Mouse (Mus musculus) small intestine, adult 2 months (tissue): Measurements from ENCODE around the gene Taf12. TPM values are rescaled to one million over a fixed set of nuclear protein-coding genes. Genes with fewer than 3 reads are reported as not detected.

ENCODE experiments used
- H3K27ac ChIP-seq: fragments of 200-500 bp; 2 replicates; pipeline ENCODE4 v1.5.1; 2012; ENCODE audit warnings: low read depth, low read length, control low read depth, inconsistent platforms; ENCODE audit not compliant: insufficient read depth
- H3K27me3 ChIP-seq: fragments of 200-500 bp; 2 replicates; pipeline ENCODE4 v1.6.1; 2012; ENCODE audit warnings: mild to moderate bottlenecking, moderate library complexity, low read length, inconsistent platforms; ENCODE audit not compliant: control insufficient read depth, insufficient read depth
- H3K36me3 ChIP-seq: fragments of 200-500 bp; 2 replicates; pipeline ENCODE4 v1.6.1; 2012; ENCODE audit warnings: mild to moderate bottlenecking, low read length, control low read depth, inconsistent platforms; ENCODE audit not compliant: control insufficient read depth, insufficient read depth
- H3K4me1 ChIP-seq: fragments of 200-500 bp; 2 replicates; pipeline ENCODE4 v1.6.1; 2012; ENCODE audit warnings: low read length, inconsistent platforms, mixed read lengths; ENCODE audit not compliant: control insufficient read depth, insufficient read depth, insufficient read length
- H3K4me3 ChIP-seq: fragments of 200-500 bp; 2 replicates; pipeline ENCODE4 v1.5.1; 2012; ENCODE audit warnings: low read depth, mild to moderate bottlenecking, control low read depth, inconsistent platforms, low read length, moderate library complexity
- CTCF ChIP-seq: fragments of 200-500 bp; IDR thresholded peaks from 2 replicates; pipeline ENCODE4 v1.5.1; 2012; ENCODE audit warnings: low read depth, mild to moderate bottlenecking, control low read depth, inconsistent platforms, low read length, moderate library complexity, mixed read lengths; ENCODE audit not compliant: insufficient replicate concordance, insufficient read length; ENCODE audit errors: extremely low read depth
- POLR2A ChIP-seq: fragments of 200-500 bp; IDR thresholded peaks from 2 replicates; pipeline ENCODE4 v1.6.1; 2012; ENCODE audit warnings: low read depth, mild to moderate bottlenecking, control low read depth, inconsistent platforms, low read length, moderate library complexity
- WGBS: fragments of 180-500 bp; shearing (Covaris S2); methylation state at CpG from one replicate; pipeline ENCODE4 v1.1.7; 2018; 5-methylcytosine and 5-hydroxymethylcytosine counted together
- polyA plus RNA-seq: library from polyadenylated mRNA; depleted of rRNA; stranded (reverse); fragments of >200 nt; gene quantifications from 2 replicates; pipeline ENCODE4 v1.2.3, GENCODE M21; 2012

The Taf12 gene
- polyA plus RNA-seq, 1 experiment = 4.5 TPM

DNA sequence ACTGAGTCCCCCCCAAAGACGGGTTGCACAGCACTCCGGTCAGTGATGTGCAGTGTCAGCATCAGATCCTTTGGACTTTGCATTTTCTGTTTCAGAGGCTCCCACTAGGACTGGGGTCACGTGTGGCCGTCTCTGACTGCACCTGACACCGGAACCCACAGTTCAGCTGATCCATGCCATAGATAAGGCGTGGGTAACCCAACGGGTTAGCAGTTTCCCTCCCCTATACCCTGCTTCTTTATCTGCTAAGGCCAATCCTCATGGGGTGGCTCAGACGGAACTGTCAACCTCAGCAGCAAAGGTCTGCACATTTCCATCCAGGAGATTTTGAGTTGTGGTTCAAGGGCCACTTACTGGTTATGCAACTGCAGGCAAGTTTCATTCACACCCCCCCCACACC lies 31.1 kb downstream of the Taf12 start:
- Histone ChIP-seq H3K4me3 (no peak overlapping the region), H3K27ac (no peak overlapping the region), H3K36me3 (peaks cover 3% of the 10 kb centered on the region), H3K27me3 (no peaks in the 10 kb centered on the region), H3K4me1 (peaks cover 8% of the 10 kb centered on the region; the same call in 1 of the 2 replicates)
- no peak for TF ChIP-seq POLR2A
- no peak for TF ChIP-seq CTCF
- WGBS = 72% methylated on average over 8 of the region's 8 CpGs

GRCm38 (mm10) chr4:132306004-132306403 lies 31.8 kb downstream of the Taf12 start:
- WGBS = 74% methylated on average over 6 of the region's 6 CpGs
- H3K27me3 ChIP-seq = no peaks in the 10 kb centered on the region
- peak overlapping the region; percentile 27; the same call in 1 of the 2 replicates for H3K27ac ChIP-seq
- H3K4me3 ChIP-seq = no peak overlapping the region
- no peak for TF ChIP-seq CTCF
- TF ChIP-seq POLR2A = no peak
- peaks cover 8% of the 10 kb centered on the region; the same call in 1 of the 2 replicates for H3K4me1 ChIP-seq
- H3K36me3 ChIP-seq = peaks cover 9% of the 10 kb centered on the region

- WGBS = under 1% methylated on average over 41 of the region's 41 CpGs
- Histone ChIP-seq H3K4me1 (peaks cover 8% of the 10 kb centered on the region; the same call in 1 of the 2 replicates), H3K36me3 (peaks cover 21% of the 10 kb centered on the region), H3K27me3 (no peaks in the 10 kb centered on the region), H3K27ac (peak overlapping the region; percentile 80), H3K4me3 (peak overlapping the region; percentile 88)
- TF ChIP-seq POLR2A (peak; percentile 97), CTCF (no peak)
Measured at GRCm38 (mm10) chr4:132308437-132309139, 34.4 kb downstream of the Taf12 start.

DNA sequence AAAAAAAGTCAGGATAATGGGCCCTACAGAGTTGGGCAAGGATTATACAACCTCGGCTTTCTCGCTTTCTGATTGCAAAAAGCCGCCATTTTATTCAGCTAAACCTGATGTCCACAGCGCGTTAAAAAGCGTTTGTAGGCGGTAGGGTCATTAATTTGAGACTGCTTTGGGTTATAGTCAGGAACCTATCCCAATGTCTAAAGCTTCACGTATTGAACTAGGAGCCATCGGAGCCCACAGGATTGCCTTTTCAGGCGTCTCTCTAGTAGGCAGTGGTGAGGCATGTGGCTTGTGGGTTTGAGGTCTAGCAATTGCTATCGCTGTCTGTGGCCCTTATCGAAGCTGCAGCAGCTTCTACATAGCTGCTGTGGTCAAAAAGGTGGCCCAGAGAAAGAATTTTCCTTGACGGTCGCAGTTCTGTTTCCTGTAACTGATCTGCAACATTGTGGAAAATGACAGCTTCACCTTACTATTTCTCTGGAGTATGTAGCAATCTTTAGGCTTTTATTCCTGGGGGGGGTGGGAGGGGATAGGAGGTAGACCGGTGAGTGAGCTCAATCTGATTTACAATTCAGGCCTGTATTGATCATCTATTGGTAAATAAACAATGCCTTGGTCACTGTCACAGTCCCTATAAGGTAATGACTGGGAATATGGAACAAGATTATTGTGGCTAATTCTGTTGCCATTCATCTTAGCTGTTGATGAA lies 35.1 kb downstream of the Taf12 start:
- Histone ChIP-seq H3K36me3 (peaks cover 26% of the 10 kb centered on the region), H3K27ac (peak overlapping the region; percentile 80), H3K27me3 (no peaks in the 10 kb centered on the region), H3K4me1 (peaks cover 4% of the 10 kb centered on the region; the same call in 1 of the 2 replicates), H3K4me3 (peak overlapping the region; percentile 88)
- WGBS = under 1% methylated on average over 15 of the region's 15 CpGs
- TF ChIP-seq POLR2A (no peak), CTCF (no peak)

- H3K4me1 ChIP-seq = peaks cover 4% of the 10 kb centered on the region; the same call in 1 of the 2 replicates
- H3K4me3 ChIP-seq = peak overlapping the region; percentile 31
Measured at GRCm38 (mm10) chr4:132309849-132310472, 35.8 kb downstream of the Taf12 start.

DNA sequence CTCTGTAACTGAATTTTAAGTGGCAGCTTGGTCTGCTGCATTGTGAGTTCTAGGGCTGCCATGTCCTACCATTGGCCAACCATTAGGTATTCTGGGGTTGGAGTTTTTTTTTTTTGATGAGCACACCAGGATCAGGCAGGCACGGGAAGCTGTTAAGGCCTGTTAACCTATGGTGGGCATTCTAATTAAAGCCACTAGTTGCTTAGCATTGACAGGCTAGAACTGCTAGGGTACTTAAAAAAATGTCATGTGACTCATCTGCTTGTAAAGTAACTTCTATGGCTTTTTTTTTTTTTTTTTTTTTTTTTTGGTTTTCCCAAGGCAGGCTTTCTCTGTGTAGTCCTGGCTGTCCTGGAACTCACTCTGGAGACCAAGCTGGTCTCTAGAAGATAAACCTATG lies 37.0 kb downstream of the Taf12 start:
- WGBS = 81% methylated on average over 1 of the region's 1 CpGs
- TF ChIP-seq POLR2A (no peak), CTCF (no peak)
- Histone ChIP-seq H3K4me1 (peaks cover 4% of the 10 kb centered on the region; the same call in 1 of the 2 replicates), H3K4me3 (no peak overlapping the region), H3K36me3 (peaks cover 27% of the 10 kb centered on the region), H3K27ac (no peak overlapping the region), H3K27me3 (no peaks in the 10 kb centered on the region)

More at GRCm38 (mm10) chr4:132309849-132310472, 35.8 kb downstream of the Taf12 start:
- Histone ChIP-seq H3K27me3 (no peaks in the 10 kb centered on the region), H3K36me3 (peaks cover 26% of the 10 kb centered on the region), H3K27ac (no peak overlapping the region)
- TF ChIP-seq POLR2A (no peak), CTCF (peak; percentile 47; the same call in 1 of the 2 replicates)
- 19% methylated on average over 10 of the region's 10 CpGs for whole genome bisulfite sequencing
